Mouse (Mus musculus): ENCODE results near the gene Plekha7. TPM values are rescaled to one million over a fixed set of nuclear protein-coding genes. Genes with fewer than 3 reads are reported as not detected.

Gene Plekha7
- total and polyA plus RNA-seq, 2 experiments from 2014 or later: 7.9 to 22.8 TPM

GRCm38 (mm10) chr7:116187521-116187920 lies 120.7 kb downstream of the Plekha7 start:
- DNase-seq (ENCODE audit: low spot score): no peak

DNA sequence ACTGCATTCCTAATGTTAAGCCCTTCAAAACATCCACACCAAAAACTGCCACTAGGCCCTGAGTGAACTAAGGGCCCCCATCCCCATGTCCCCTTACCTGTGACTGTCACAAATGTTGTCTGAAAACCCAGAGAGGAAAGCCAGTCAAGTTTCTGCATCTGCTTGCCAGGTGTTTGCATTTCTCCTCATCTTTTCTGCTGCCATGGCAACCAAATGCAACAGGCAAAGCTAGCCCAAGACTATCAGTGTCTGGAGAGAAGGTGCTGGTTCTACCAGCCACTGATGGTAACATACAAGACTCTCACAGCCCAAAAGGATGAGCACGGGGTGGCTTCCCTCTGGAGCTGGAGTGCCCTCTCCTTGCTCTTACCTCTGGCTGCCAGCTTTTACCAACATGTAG lies 121.3 kb downstream of the Plekha7 start:
- no peaks in the 10 kb centered on the region for H3K9me3 ChIP-seq (ENCODE audit: low read length)
- H3K4me2 ChIP-seq (ENCODE audit: low read depth, low read length): no peak overlapping the region
- ATAC-seq (no peak), DNase-seq (ENCODE audit: low spot score) (peak; percentile 51)
- no peak overlapping the region for H3K9ac ChIP-seq (replicated peaks; ENCODE audit: low read length)
- TF ChIP-seq CTCF (IDR thresholded peaks at IDR 0.05; ENCODE audit: low read depth): no peak
- H3K4me3 ChIP-seq (ENCODE audit: low read length): no peak overlapping the region
- WGBS: 79% methylated on average over 1 of the region's 1 CpGs
- H3K36me3 ChIP-seq (ENCODE audit: insufficient read depth, low read length): no peaks in the 10 kb centered on the region
- no peak overlapping the region for H3K27ac ChIP-seq
- peaks cover 22% of the 10 kb centered on the region for H3K4me1 ChIP-seq (ENCODE audit: insufficient read depth, low read length)
- no peaks in the 10 kb centered on the region for H3K27me3 ChIP-seq (ENCODE audit: insufficient read depth, low read length)

More at GRCm38 (mm10) chr7:116187521-116187920, 120.7 kb downstream of the Plekha7 start:
- WGBS: 78% methylated on average over 3 of the region's 3 CpGs
- Histone ChIP-seq H3K4me3 (ENCODE audit: low read length) (no peak overlapping the region), H3K9ac (replicated peaks; ENCODE audit: low read length) (no peak overlapping the region), H3K4me1 (ENCODE audit: insufficient read depth, low read length) (peaks cover 22% of the 10 kb centered on the region), H3K9me3 (ENCODE audit: low read length) (no peaks in the 10 kb centered on the region), H3K4me2 (ENCODE audit: low read depth, low read length) (no peak overlapping the region), H3K27me3 (ENCODE audit: insufficient read depth, low read length) (no peaks in the 10 kb centered on the region), H3K36me3 (ENCODE audit: insufficient read depth, low read length) (no peaks in the 10 kb centered on the region), H3K27ac (no peak overlapping the region)
- TF ChIP-seq CTCF (IDR thresholded peaks at IDR 0.05; ENCODE audit: low read depth): no peak
- no peak for ATAC-seq

- no peak for ATAC-seq
- WGBS: 27% methylated on average over 5 of the region's 5 CpGs
- H3K4me1 ChIP-seq (ENCODE audit: insufficient read depth, low read length): peaks cover 15% of the 10 kb centered on the region
These were observed 122.0 kb downstream of the Plekha7 start for GRCm38 (mm10) chr7:116186156-116186555.

DNA sequence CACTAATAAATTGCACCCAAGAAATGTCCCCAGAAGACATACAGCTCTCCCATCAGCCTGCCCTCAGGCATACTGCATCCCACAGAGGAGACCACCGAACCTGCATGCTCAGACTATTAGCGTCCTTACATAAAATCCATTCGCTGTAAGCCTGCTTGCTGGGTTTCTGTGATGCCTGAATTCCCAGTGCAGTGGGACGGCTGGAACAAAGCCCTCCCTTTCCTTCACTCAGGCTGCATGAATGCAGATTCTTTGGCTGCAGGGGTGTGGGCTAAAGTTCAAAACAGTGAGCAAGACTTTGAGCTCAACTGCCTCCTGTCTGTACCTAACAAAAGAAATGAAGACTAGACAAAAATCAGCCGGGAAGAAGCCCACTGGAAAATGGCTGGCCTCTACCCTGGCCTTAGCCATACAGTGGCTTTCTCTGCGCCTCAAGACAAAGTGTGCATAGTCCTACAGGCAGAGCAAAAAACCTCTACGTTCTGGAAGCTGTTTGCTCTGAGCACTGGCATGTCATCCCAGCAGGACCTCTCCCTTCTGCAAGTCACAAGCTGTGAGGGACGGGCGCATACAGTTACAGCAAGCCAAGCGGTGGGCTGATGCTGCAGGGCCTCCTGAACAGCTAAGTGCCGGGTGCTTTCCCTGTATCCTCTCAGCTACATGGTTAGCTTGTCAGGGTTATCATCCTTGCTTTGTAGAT lies 123.7 kb downstream of the Plekha7 start:
- Histone ChIP-seq H3K4me3 (ENCODE audit: low read length) (no peak overlapping the region), H3K27me3 (ENCODE audit: insufficient read depth, low read length) (no peaks in the 10 kb centered on the region), H3K36me3 (ENCODE audit: insufficient read depth, low read length) (no peaks in the 10 kb centered on the region), H3K4me1 (ENCODE audit: insufficient read depth, low read length) (peaks cover 9% of the 10 kb centered on the region), H3K4me2 (ENCODE audit: low read depth, low read length) (no peak overlapping the region), H3K9ac (replicated peaks; ENCODE audit: low read length) (no peak overlapping the region), H3K9me3 (ENCODE audit: low read length) (no peaks in the 10 kb centered on the region), H3K27ac (peak overlapping the region; percentile 32; the same call in 1 of the 2 replicates)
- no peak for TF ChIP-seq CTCF (IDR thresholded peaks at IDR 0.05; ENCODE audit: low read depth)
- ATAC-seq (peak; percentile 36; the same call in 1 of the 2 replicates), DNase-seq (ENCODE audit: low spot score) (peak; percentile 30)
- 16% methylated on average over 11 of the region's 11 CpGs for whole genome bisulfite sequencing

More at GRCm38 (mm10) chr7:116186156-116186555, 122.0 kb downstream of the Plekha7 start:
- no peaks in the 10 kb centered on the region for H3K9me3 ChIP-seq (ENCODE audit: low read length)
- no peak overlapping the region for H3K4me3 ChIP-seq (ENCODE audit: low read length)
- no peaks in the 10 kb centered on the region for H3K27me3 ChIP-seq (ENCODE audit: insufficient read depth, low read length)
- no peak overlapping the region for H3K4me2 ChIP-seq (ENCODE audit: low read depth, low read length)
- H3K36me3 ChIP-seq (ENCODE audit: insufficient read depth, low read length): no peaks in the 10 kb centered on the region
- no peak overlapping the region for H3K27ac ChIP-seq
- DNase-seq (ENCODE audit: low spot score): no peak
- no peak overlapping the region for H3K9ac ChIP-seq (replicated peaks; ENCODE audit: low read length)
- TF ChIP-seq CTCF (IDR thresholded peaks at IDR 0.05; ENCODE audit: low read depth): no peak

DNA sequence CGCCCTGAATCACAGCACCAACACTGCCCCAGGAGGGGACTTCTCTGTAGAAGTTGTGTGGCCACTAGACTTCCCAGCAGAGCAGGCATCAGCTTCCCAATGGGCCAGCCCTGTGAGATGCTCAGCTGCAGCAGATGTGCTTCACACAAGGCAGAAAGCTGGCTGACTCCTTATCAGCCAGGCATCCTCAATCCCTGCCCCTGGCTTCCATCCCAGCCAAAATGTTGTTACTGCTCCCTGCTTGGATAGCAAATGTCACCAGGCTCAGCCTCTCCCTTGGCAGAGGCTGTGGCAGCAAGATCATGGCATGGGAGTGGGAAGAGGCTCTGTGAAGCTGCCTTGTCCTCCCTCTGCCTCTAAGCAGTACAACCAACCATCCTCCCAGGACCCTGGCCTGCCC lies 125.7 kb downstream of the Plekha7 start:
- Histone ChIP-seq H3K27me3 (ENCODE audit: insufficient read depth, low read length) (no peaks in the 10 kb centered on the region), H3K36me3 (ENCODE audit: insufficient read depth, low read length) (no peaks in the 10 kb centered on the region), H3K4me1 (ENCODE audit: insufficient read depth, low read length) (peaks cover 9% of the 10 kb centered on the region), H3K27ac (no peak overlapping the region), H3K9ac (replicated peaks; ENCODE audit: low read length) (no peak overlapping the region), H3K9me3 (ENCODE audit: low read length) (no peaks in the 10 kb centered on the region), H3K4me3 (ENCODE audit: low read length) (no peak overlapping the region), H3K4me2 (ENCODE audit: low read depth, low read length) (no peak overlapping the region)
- WGBS: 90% methylated on average over 1 of the region's 1 CpGs
- ATAC-seq (no peak), DNase-seq (ENCODE audit: low spot score) (peak; percentile 22)
- no peak for TF ChIP-seq CTCF (IDR thresholded peaks at IDR 0.05; ENCODE audit: low read depth)

- Histone ChIP-seq H3K4me3 (ENCODE audit: low read length) (no peak overlapping the region), H3K27me3 (ENCODE audit: insufficient read depth, low read length) (no peaks in the 10 kb centered on the region), H3K36me3 (ENCODE audit: insufficient read depth, low read length) (no peaks in the 10 kb centered on the region), H3K9me3 (ENCODE audit: low read length) (no peaks in the 10 kb centered on the region), H3K4me1 (ENCODE audit: insufficient read depth, low read length) (peaks cover 9% of the 10 kb centered on the region), H3K4me2 (ENCODE audit: low read depth, low read length) (no peak overlapping the region), H3K27ac (no peak overlapping the region), H3K9ac (replicated peaks; ENCODE audit: low read length) (no peak overlapping the region)
- TF ChIP-seq CTCF (IDR thresholded peaks at IDR 0.05; ENCODE audit: low read depth): no peak
- WGBS: 86% methylated on average over 5 of the region's 5 CpGs
- ATAC-seq: no peak
- DNase-seq (ENCODE audit: low spot score): no peak
These were observed 126.7 kb downstream of the Plekha7 start for GRCm38 (mm10) chr7:116181444-116181946.

GRCm38 (mm10) chr7:116178916-116179315 lies 129.3 kb downstream of the Plekha7 start:
- no peak for TF ChIP-seq CTCF (IDR thresholded peaks at IDR 0.05; ENCODE audit: low read depth)
- 88% methylated on average over 3 of the region's 3 CpGs for WGBS

More at GRCm38 (mm10) chr7:116178916-116179315, 129.3 kb downstream of the Plekha7 start:
- ATAC-seq (no peak), DNase-seq (ENCODE audit: low spot score) (no peak)
- H3K27ac ChIP-seq: no peak overlapping the region
- no peak overlapping the region for H3K4me3 ChIP-seq (ENCODE audit: low read length)
- no peaks in the 10 kb centered on the region for H3K27me3 ChIP-seq (ENCODE audit: insufficient read depth, low read length)
- H3K36me3 ChIP-seq (ENCODE audit: insufficient read depth, low read length): no peaks in the 10 kb centered on the region
- no peaks in the 10 kb centered on the region for H3K4me1 ChIP-seq (ENCODE audit: insufficient read depth, low read length)
- H3K4me2 ChIP-seq (ENCODE audit: low read depth, low read length): no peak overlapping the region
- no peaks in the 10 kb centered on the region for H3K9me3 ChIP-seq (ENCODE audit: low read length)
- H3K9ac ChIP-seq (replicated peaks; ENCODE audit: low read length): no peak overlapping the region

Measured in hindbrain, postnatal 0 days (tissue).